Mouse (Mus musculus): Measurements from ENCODE around the gene Dbp. TPM values are rescaled to one million over a fixed set of nuclear protein-coding genes. Genes with fewer than 3 reads are reported as not detected.

Dbp gene
- polyA plus RNA-seq, 1 experiment = 257 TPM

- TF ChIP-seq POLR2A (IDR thresholded peaks at IDR 0.05; ENCODE audit: extremely low read depth, insufficient read depth, low read length) = no peak
- no peak for TF ChIP-seq CTCF (IDR thresholded peaks at IDR 0.05; ENCODE audit: extremely low read depth, insufficient read depth, low read length)
- Histone ChIP-seq H3K4me1 (ENCODE audit: control insufficient read depth, insufficient read depth, low read length) (no peaks in the 10 kb centered on the region), H3K4me3 (ENCODE audit: insufficient read depth, low read length) (no peak overlapping the region), H3K27ac (ENCODE audit: insufficient read depth, low read length) (no peak overlapping the region)
Measured at GRCm38 (mm10) chr7:45702809-45703520, 1.9 kb upstream of the Dbp start.

- H3K4me3 ChIP-seq (ENCODE audit: insufficient read depth, low read length) = peak overlapping the region; percentile 45
- peaks cover 6% of the 10 kb centered on the region; the same call in 1 of the 2 replicates for H3K4me1 ChIP-seq (ENCODE audit: control insufficient read depth, insufficient read depth, low read length)
- peak overlapping the region; percentile 87 for H3K27ac ChIP-seq (ENCODE audit: insufficient read depth, low read length)
- no peak for TF ChIP-seq CTCF (IDR thresholded peaks at IDR 0.05; ENCODE audit: extremely low read depth, insufficient read depth, low read length)
- TF ChIP-seq POLR2A (IDR thresholded peaks at IDR 0.05; ENCODE audit: extremely low read depth, insufficient read depth, low read length) = no peak; the same call in 1 of the 2 replicates
Measured at GRCm38 (mm10) chr7:45703521-45704033, 1.3 kb upstream of the Dbp start.

- H3K4me1 ChIP-seq (ENCODE audit: control insufficient read depth, insufficient read depth, low read length) = peaks cover 9% of the 10 kb centered on the region; the same call in 1 of the 2 replicates
- peak overlapping the region; percentile 87 for H3K27ac ChIP-seq (ENCODE audit: insufficient read depth, low read length)
- TF ChIP-seq POLR2A (IDR thresholded peaks at IDR 0.05; ENCODE audit: extremely low read depth, insufficient read depth, low read length) (peak; percentile 88), CTCF (IDR thresholded peaks at IDR 0.05; ENCODE audit: extremely low read depth, insufficient read depth, low read length) (no peak)
- peak overlapping the region; percentile 45 for H3K4me3 ChIP-seq (ENCODE audit: insufficient read depth, low read length)
Measured at GRCm38 (mm10) chr7:45704046-45704559, 785 bp upstream of the Dbp start.

GRCm38 (mm10) chr7:45705443-45705864 is 566 bp downstream of the Dbp start:
- Histone ChIP-seq H3K27ac (ENCODE audit: insufficient read depth, low read length) (peak overlapping the region; percentile 100), H3K4me3 (ENCODE audit: insufficient read depth, low read length) (peak overlapping the region; percentile 97), H3K4me1 (ENCODE audit: control insufficient read depth, insufficient read depth, low read length) (peaks cover 11% of the 10 kb centered on the region)
- TF ChIP-seq POLR2A (IDR thresholded peaks at IDR 0.05; ENCODE audit: extremely low read depth, insufficient read depth, low read length) = no peak

GRCm38 (mm10) chr7:45705873-45706281 is 989 bp downstream of the Dbp start:
- TF ChIP-seq POLR2A (IDR thresholded peaks at IDR 0.05; ENCODE audit: extremely low read depth, insufficient read depth, low read length) (peak; percentile 59; the same call in 1 of the 2 replicates), CTCF (IDR thresholded peaks at IDR 0.05; ENCODE audit: extremely low read depth, insufficient read depth, low read length) (no peak)
- H3K27ac ChIP-seq (ENCODE audit: insufficient read depth, low read length) = peak overlapping the region; percentile 100

GRCm38 (mm10) chr7:45706721-45707241 is 1.9 kb downstream of the Dbp start:
- peak overlapping the region; percentile 97 for H3K4me3 ChIP-seq (ENCODE audit: insufficient read depth, low read length)
- H3K27ac ChIP-seq (ENCODE audit: insufficient read depth, low read length) = peak overlapping the region; percentile 100
- H3K4me1 ChIP-seq (ENCODE audit: control insufficient read depth, insufficient read depth, low read length) = peaks cover 11% of the 10 kb centered on the region
- TF ChIP-seq POLR2A (IDR thresholded peaks at IDR 0.05; ENCODE audit: extremely low read depth, insufficient read depth, low read length) (peak; percentile 46; the same call in 1 of the 2 replicates), CTCF (IDR thresholded peaks at IDR 0.05; ENCODE audit: extremely low read depth, insufficient read depth, low read length) (no peak)

More at GRCm38 (mm10) chr7:45705873-45706281, 989 bp downstream of the Dbp start:
- H3K4me3 ChIP-seq (ENCODE audit: insufficient read depth, low read length) = peak overlapping the region; percentile 97
- H3K4me1 ChIP-seq (ENCODE audit: control insufficient read depth, insufficient read depth, low read length) = peaks cover 11% of the 10 kb centered on the region

- H3K4me1 ChIP-seq (ENCODE audit: control insufficient read depth, insufficient read depth, low read length) = peaks cover 11% of the 10 kb centered on the region
- peak overlapping the region; percentile 97 for H3K4me3 ChIP-seq (ENCODE audit: insufficient read depth, low read length)
- TF ChIP-seq CTCF (IDR thresholded peaks at IDR 0.05; ENCODE audit: extremely low read depth, insufficient read depth, low read length) (no peak), POLR2A (IDR thresholded peaks at IDR 0.05; ENCODE audit: extremely low read depth, insufficient read depth, low read length) (peak; percentile 69)
- H3K27ac ChIP-seq (ENCODE audit: insufficient read depth, low read length) = peak overlapping the region; percentile 95
Measured at GRCm38 (mm10) chr7:45707375-45707967, 2.6 kb downstream of the Dbp start.

GRCm38 (mm10) chr7:45708221-45708761 is 3.4 kb downstream of the Dbp start:
- Histone ChIP-seq H3K27ac (ENCODE audit: insufficient read depth, low read length) (peak overlapping the region; percentile 82), H3K4me1 (ENCODE audit: control insufficient read depth, insufficient read depth, low read length) (peaks cover 11% of the 10 kb centered on the region), H3K4me3 (ENCODE audit: insufficient read depth, low read length) (peak overlapping the region; percentile 97; the same call in 1 of the 2 replicates)
- TF ChIP-seq POLR2A (IDR thresholded peaks at IDR 0.05; ENCODE audit: extremely low read depth, insufficient read depth, low read length) (peak; percentile 26; the same call in 1 of the 2 replicates), CTCF (IDR thresholded peaks at IDR 0.05; ENCODE audit: extremely low read depth, insufficient read depth, low read length) (no peak)

GRCm38 (mm10) chr7:45709036-45709435 is 4.1 kb downstream of the Dbp start:
- peak overlapping the region; percentile 82; the same call in 1 of the 2 replicates for H3K27ac ChIP-seq (ENCODE audit: insufficient read depth, low read length)
- peaks cover 11% of the 10 kb centered on the region for H3K4me1 ChIP-seq (ENCODE audit: control insufficient read depth, insufficient read depth, low read length)
- no peak overlapping the region for H3K4me3 ChIP-seq (ENCODE audit: insufficient read depth, low read length)
- TF ChIP-seq POLR2A (IDR thresholded peaks at IDR 0.05; ENCODE audit: extremely low read depth, insufficient read depth, low read length) (0 out of 2 replicates have a peak, but pooled peaks have one; percentile 8), CTCF (IDR thresholded peaks at IDR 0.05; ENCODE audit: extremely low read depth, insufficient read depth, low read length) (no peak)
